ENCODE assay signal across 15 mouse cellular contexts in the genomic region with DNA sequence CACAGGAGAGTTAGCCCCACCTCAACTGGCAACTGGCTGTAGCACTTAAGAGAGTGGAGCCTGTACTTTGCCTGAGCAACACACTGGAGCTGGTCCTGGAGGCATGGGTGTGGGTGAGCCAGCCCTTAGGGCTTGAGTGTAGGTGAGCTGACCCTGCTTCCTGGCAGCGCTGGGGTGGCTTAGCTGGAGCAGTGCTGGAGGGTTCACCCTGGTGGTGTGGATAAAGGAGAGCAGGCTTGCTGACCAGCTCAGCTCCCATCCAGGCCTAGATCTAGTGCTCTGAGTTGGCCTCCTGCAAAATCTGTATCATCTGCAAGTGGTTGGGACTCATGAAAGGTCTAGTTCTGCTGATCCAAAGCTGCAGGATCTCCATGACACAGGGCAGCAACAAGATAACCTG. TPM values are rescaled to one million over a fixed set of nuclear protein-coding genes. Genes with fewer than 3 reads are reported as not detected.
DNase-seq lines count a peak whose midpoint lies in the region.
"Had no signal": no experiment of that assay in that cellular context is flagged by ENCODE, and none has a peak within 500 bp of the region (broad histone marks: within the 10 kb centered on the region; RNA-seq: fewer than 3 reads in every experiment).

No protein-coding gene starts in this region.

- peak; percentile 77 for DNase-seq in heart, adult 11 months
- no peak for DNase-seq in heart, postnatal 14 days
- peak; percentile 21 for DNase-seq in testis, postnatal 10 days (ENCODE audit: low spot score)
- DNase-seq in testis, postnatal 14 days (ENCODE audit: low spot score) = no peak
- DNase-seq in c-Kit-positive CD71-positive TER-119-positive erythroid progenitor cells, embryonic 14.5 days (ENCODE audit: low spot score) = no peak
- DNase-seq: adrenal gland, adult 2 months; adrenal gland, postnatal 10 days; adrenal gland, postnatal 25 days; cerebellum, adult 11-12 months; cerebellum, adult 2 months; cerebellum, adult 9-10 months; cerebellum, postnatal 10 days; cerebellum, postnatal 25 days; forebrain, postnatal 0 days had no signal

- intact Hi-C loops in heart, postnatal 14 days (cut with DNase I) = no loop called here

RNA-seq across cellular contexts. Expression of a gene that starts 21.1 kb away (rescaled TPM):
- under 1 TPM; 0.10 to 0.15 TPM for total RNA-seq in heart, postnatal 14 days (2021)
- total RNA-seq: adrenal gland, adult 2 months; adrenal gland, postnatal 25 days; MEL had no signal

Comparison
In these comparisons a context has a peak if more than half of its experiments do, and no peak if none do; other contexts are left out.
1. DNase-seq: peak in heart, adult 11 months (single experiment) and testis, postnatal 10 days (single experiment); none in heart, postnatal 14 days (0 of 2), testis, postnatal 14 days (single experiment) and c-Kit-positive CD71-positive TER-119-positive erythroid progenitor cells, embryonic 14.5 days (single experiment).